Mouse (Mus musculus): ENCODE measurements around the gene Yipf7. TPM values are rescaled to one million over a fixed set of nuclear protein-coding genes. Genes with fewer than 3 reads are reported as not detected.

The Yipf7 gene
- not detected in 2 replicates for total RNA-seq (2017)

DNA sequence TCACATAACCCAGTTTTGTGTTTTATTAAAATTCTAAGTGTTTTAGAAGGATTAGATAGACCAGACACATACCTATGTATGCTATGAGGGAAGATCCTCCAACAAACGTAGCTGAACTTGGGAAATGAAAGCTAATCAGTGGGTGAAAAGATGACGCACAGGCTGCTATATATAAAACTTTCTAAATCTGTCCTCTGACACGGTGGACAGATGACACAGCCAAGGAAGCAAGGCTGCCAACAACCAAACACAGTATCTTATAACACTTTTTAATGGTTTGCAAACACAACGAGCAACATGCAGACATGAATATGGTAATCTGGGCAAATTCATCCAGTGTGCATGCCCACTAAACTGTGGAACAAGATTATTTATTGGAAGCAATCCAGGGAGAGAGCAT is at the start of gene Yipf7:
TSS of gene Yipf7 (minus strand) at position 160 of the 400 bp plus-strand sequence.
- ATAC-seq (replicated peaks in 1 of 2; ENCODE audit: insufficient read depth in 1 of 2, low FRiP score in 2 of 2, low TSS enrichment in 1 of 2, low read depth in 1 of 2, poor library complexity in 2 of 2, severe bottlenecking in 2 of 2): no peak

DNA sequence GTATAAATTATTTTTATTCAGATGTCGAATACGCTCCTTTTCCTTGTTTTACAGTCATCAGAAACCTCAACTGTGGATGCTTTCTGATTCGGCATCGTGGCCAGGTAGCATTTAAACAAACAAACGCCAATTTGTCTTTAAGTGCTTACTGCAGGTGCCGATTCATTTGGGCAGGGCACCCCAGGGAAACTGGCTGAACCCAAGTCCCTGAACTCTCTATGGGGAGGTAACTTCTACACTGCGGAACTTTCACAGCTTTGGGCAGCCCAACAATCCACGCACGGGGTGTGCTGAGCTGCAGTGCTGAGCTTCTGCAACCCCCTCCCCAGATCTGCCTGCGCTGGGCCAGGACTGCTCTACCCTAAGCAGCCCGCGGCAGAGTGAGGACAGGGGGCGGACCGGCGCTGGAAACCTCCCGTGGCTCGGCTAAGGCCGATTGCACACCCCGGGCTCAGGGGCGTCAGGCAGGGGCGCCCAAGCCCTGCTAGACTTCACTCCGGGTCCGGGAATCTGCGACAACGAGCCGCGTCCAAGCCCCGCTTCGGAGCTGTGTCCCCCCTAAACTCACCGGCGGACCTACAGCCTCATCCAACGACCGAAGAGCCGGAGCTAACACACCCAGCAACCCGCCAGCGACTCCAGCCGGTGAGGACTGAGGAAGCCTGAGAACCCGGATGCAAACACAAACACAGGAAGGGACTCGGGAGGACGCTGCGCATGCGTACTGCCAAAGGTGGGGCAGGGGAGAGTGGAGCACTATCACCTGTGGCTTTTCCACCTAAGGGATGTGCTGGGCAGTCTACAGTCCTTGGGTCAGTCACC is 49.4 kb upstream of the Yipf7 start, which contains the start of gene Gnpda2:
TSS of gene Gnpda2 (minus strand) at position 701 of the 822 bp plus-strand sequence.
- ATAC-seq (replicated peaks in 1 of 2; ENCODE audit: insufficient read depth in 1 of 2, low FRiP score in 2 of 2, low TSS enrichment in 1 of 2, low read depth in 1 of 2, poor library complexity in 2 of 2, severe bottlenecking in 2 of 2): peak; percentile 99

DNA sequence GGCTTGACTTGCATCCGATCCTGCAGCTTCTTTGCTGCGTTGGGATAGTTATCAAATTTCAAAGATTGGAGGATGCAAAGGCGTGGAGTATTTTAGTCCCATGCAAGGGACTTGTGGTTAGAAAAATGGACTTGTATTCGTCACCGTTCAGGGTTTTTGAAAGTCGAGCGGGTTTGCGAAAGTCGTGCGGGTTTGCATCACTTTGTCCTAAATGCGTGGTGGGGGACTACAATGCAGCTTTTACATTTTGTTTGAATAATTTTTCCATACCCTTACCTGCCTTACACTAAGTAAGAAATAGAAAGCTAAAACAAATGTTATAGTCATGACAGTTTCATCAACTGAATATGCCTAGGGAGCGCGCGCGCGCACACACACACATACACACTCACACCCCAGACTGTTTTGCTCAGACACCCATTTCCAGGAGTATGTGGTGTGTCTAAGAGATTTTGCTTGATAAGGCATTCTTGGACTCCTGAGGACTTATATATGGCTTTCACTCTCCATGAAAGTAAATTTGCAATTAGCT is 15.0 kb upstream of the Yipf7 start:
- ATAC-seq (replicated peaks in 1 of 2; ENCODE audit: insufficient read depth in 1 of 2, low FRiP score in 2 of 2, low TSS enrichment in 1 of 2, low read depth in 1 of 2, poor library complexity in 2 of 2, severe bottlenecking in 2 of 2): 0 out of 4 replicates have a peak, but pooled peaks of 1 of the 2 experiments have one; percentile 30

DNA sequence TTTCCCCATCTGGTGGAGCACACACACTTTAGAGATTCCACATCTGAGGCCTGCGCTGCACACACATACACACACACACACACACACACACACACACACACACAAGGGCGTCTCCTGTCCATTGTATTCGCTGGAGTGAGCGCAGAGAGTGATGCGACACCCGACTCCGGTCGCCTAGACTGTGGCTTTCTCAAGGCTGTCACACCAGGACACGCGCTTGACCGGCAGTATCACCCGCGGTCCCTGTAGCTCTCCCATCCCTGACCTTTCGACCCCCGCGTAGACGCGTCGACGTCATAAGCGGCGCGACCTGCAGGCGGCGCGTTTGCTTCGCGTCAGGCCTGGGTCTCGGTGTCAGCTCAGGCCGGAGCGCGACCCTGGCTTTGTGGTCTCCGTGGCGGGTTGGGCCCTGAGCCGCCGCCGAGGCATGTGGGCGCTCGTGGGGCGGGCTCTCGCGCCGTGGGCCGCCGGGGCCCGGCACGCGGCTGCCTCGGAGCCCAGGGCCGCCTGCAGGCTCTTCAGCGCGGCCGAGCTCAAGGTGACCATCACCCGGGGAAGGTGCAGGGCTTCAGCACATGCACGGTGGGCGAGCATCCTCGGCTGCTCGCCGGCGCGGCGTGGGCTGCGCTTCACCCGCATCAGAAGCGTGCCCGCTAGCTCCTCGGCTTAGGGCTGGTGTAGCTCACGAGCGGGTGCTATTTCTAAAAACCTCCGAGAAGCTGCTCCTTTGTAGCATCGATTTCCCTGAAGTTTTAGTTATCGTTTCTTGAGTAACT is 14.4 kb upstream of the Yipf7 start, which contains the start of gene Guf1:
TSS of gene Guf1 (plus strand) at position 296 of the 776 bp plus-strand sequence.
- ATAC-seq (replicated peaks in 1 of 2; ENCODE audit: insufficient read depth in 1 of 2, low FRiP score in 2 of 2, low TSS enrichment in 1 of 2, low read depth in 1 of 2, poor library complexity in 2 of 2, severe bottlenecking in 2 of 2): peak; percentile 91 to 96

DNA sequence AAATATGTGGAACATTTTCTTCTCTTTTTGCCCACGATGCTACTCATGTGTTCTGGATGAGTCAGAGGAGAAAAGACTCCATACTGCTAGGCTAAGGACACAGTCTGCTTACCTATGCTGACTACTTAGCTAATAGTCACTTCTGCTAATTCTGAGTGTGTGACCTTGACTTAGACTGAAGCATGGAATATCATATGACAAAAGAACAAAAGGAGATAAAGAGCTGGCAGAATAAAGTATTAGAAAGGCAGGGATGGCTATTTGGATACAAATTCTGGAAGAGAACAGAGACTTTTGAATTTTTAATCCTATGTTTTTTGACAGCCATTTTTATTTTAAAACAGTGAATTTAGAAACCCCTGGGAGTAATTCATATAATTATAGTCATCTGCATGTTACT is 768 bp downstream of the Yipf7 start:
- ATAC-seq (replicated peaks in 1 of 2; ENCODE audit: insufficient read depth in 1 of 2, low FRiP score in 2 of 2, low TSS enrichment in 1 of 2, low read depth in 1 of 2, poor library complexity in 2 of 2, severe bottlenecking in 2 of 2): no peak

DNA sequence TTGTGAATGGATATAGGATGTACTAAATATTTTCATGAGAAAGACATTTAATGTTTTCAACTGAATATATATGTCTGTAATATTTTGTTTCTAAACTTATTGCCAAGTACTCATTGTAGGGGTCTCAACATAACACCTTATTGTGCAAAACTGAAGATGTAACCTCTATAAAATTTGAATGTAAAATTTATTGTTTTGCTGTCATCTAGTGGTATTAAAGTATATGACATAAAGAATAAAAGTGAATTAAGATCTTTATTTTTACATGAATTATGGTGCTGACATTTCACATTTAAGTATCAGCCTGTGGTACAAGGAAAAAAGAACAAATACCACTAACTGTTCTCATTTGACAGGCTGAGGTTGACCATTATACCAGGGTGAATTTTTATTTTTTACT is 18.5 kb downstream of the Yipf7 start:
- no peak for ATAC-seq (replicated peaks in 1 of 2; ENCODE audit: insufficient read depth in 1 of 2, low FRiP score in 2 of 2, low TSS enrichment in 1 of 2, low read depth in 1 of 2, poor library complexity in 2 of 2, severe bottlenecking in 2 of 2)

DNA sequence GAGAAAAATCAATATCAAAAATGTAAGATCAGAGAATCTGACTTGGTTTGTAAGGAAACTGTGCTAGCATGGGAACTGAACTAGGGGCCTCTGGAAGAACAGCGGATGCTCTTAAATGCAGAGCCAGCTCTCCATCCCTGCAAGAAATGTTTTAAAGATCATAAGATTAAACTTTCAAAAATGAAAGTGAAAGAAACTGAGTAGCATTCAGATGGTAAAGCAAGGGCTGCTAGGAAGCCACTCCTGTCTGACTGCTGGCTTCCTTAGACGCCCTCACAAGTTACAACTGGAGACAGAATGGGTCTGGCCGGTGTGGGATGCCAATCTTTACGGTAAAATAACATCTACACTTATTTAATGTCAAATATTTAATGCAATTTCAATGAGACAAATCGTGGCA is 20.4 kb downstream of the Yipf7 start:
- peak; percentile 72 to 83 for ATAC-seq (replicated peaks in 1 of 2; ENCODE audit: insufficient read depth in 1 of 2, low FRiP score in 2 of 2, low TSS enrichment in 1 of 2, low read depth in 1 of 2, poor library complexity in 2 of 2, severe bottlenecking in 2 of 2)

DNA sequence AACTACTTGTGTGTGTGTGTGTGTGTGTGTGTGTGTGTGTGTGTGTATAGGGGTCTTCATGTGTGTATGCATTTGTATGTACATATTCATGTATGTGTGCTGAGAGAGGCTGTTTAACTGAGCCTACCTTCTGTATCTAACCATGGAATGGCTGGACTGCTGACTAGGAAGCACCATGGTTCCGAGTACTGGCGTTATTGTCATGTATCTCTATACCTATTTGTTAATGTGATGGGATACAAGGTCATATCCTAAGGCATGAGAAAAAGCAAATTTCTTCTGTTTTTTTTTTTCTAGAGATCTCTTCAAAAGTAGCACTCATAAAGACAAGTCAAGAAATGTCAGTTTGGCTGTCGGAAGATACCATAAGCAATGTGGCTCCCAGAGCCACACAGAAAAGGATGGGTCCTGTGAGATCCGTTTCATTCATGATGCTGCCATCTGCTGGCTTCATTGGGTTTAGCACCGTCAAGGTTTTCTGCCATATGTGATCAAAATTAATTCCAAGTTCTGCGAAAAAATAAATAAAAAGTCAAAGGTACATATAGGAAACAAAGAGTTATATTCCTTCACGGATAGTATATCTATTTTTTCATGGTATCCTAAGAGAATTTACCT is 21.7 kb downstream of the Yipf7 start:
- ATAC-seq (replicated peaks in 1 of 2; ENCODE audit: insufficient read depth in 1 of 2, low FRiP score in 2 of 2, low TSS enrichment in 1 of 2, low read depth in 1 of 2, poor library complexity in 2 of 2, severe bottlenecking in 2 of 2): peak; percentile 77 to 87; a peak in 3 of 4 replicates

DNA sequence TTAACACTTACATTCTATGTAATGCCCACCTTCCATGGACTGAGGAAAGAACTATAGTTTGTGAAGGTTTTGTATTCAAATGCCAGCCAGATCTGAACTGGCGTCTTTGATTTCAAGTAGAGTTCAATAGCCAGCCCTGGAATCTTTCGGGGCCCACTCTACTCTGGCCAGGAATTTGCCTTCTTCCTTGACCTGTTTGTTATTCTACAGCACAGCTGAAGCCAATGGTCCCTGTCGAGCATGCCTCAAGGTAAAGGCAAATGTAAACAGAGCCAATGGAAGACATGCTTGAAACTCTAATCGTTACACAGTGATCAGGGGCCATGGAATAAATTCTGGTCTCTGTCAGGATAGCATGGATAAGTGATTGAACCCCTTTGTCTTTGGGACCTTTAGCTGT is 30.2 kb downstream of the Yipf7 start:
- no peak for ATAC-seq (replicated peaks in 1 of 2; ENCODE audit: insufficient read depth in 1 of 2, low FRiP score in 2 of 2, low TSS enrichment in 1 of 2, low read depth in 1 of 2, poor library complexity in 2 of 2, severe bottlenecking in 2 of 2)

DNA sequence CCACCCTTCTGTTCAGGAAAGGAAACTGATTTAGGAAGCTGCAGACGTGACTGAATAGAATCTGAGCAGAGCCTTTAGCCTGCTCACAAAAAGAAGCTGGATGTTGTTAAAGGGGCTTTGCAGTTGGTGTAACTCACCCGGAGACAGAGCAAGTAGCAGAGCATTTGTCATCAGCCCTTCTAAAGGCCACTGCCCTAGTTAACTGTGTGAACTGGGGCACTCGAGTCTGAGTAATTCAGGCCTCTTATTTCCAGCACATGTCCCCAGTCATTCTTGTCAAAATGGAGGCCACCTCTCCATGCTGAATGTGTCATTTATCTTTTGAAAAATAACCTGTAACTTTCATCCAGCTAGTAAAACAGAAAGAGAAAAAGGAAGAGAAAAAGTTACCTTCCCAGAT is 30.8 kb downstream of the Yipf7 start:
- ATAC-seq (replicated peaks in 1 of 2; ENCODE audit: insufficient read depth in 1 of 2, low FRiP score in 2 of 2, low TSS enrichment in 1 of 2, low read depth in 1 of 2, poor library complexity in 2 of 2, severe bottlenecking in 2 of 2): no peak

DNA sequence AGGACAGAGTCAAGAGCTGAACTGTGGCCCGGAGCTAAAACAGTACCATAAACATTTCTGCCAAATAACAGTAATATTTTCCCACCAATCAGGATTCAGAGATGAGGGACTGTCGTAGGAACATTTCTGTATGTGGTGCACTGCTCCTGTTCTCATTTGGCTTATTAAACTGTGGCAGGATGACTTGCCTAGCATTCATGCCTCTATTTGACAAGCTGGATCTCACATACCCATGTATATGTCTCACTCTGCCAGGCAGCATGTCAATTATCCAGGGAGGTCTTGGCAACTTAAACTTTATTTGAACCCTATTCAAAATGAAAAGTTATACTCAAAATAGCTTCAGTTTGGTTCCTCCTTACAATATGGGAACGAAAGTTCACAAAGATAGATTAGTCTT is 35.4 kb downstream of the Yipf7 start:
- no peak for ATAC-seq (replicated peaks in 1 of 2; ENCODE audit: insufficient read depth in 1 of 2, low FRiP score in 2 of 2, low TSS enrichment in 1 of 2, low read depth in 1 of 2, poor library complexity in 2 of 2, severe bottlenecking in 2 of 2)

DNA sequence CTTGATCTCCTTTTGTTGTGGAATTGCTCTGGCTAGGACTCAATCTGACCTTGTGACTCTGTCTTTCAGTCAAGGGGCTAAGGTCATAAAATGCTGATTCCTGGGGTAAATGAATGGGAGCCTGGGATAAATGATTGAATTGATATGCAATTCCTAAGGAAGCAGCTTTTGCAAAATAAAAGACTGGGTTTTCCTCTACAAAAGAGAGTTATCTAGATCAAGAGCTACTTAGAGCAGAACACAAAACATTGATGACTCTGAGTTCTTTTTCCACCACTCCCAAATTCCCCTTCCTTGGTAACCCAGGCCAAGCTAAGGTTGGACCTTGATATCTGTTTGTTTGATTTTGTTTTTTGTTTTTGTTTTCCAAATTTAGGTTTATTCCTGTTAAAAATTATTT is 53.4 kb downstream of the Yipf7 start:
- no peak for ATAC-seq (replicated peaks in 1 of 2; ENCODE audit: insufficient read depth in 1 of 2, low FRiP score in 2 of 2, low TSS enrichment in 1 of 2, low read depth in 1 of 2, poor library complexity in 2 of 2, severe bottlenecking in 2 of 2)

DNA sequence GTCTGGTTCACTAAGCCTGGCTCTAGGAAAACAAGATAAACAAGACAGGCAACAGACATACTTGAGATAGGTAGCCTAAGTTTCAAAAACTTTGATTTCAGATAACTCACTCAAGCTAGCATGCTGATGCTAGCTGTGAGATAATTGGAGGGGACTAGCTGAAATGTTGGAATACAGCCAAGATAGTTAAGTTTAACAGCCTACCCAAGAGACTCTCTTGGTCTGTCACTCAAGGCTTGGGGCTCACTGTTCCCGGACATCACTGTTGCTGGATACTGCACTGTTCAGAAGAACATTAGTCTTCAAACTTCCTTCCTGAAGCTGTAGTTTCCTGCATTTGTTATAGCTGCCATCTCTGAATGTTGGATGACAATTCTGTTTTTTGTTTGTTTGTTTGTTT is 74.9 kb downstream of the Yipf7 start:
- ATAC-seq (replicated peaks in 1 of 2; ENCODE audit: insufficient read depth in 1 of 2, low FRiP score in 2 of 2, low TSS enrichment in 1 of 2, low read depth in 1 of 2, poor library complexity in 2 of 2, severe bottlenecking in 2 of 2): no peak

Other genes with a start within 250 kb of the Yipf7 start
- gene Kctd8, start 201.0 kb downstream of the Yipf7 start, total RNA-seq (2017): not detected in 2 replicates
- 65.2 and 65.8 TPM in 2 replicates for gene Guf1, start 14.3 kb upstream of the Yipf7 start, total RNA-seq (2017)
- gene Gnpda2, start 49.7 kb upstream of the Yipf7 start, total RNA-seq (2017): 38.5 and 39.6 TPM in 2 replicates

Measured in hematopoietic stem cell, adult 5-6 weeks (primary cell).